Mouse (Mus musculus) brain, embryonic 18.5 days (tissue): ENCODE data around the gene Opcml.

Source experiments
- DNase-seq: peaks from one replicate; pipeline ENCODE4 v3.0.0-alpha.2; 2012; ENCODE audit warnings: low read depth, low spot score

The Opcml gene

GRCm38 (mm10) chr9:28432159-28432558 lies 641.6 kb downstream of the Opcml start:
- no peak for DNase-seq

- no peak for DNase-seq
Measured at GRCm38 (mm10) chr9:28438752-28439151, 648.2 kb downstream of the Opcml start.

- DNase-seq, result no peak
Measured at GRCm38 (mm10) chr9:28439433-28440191, 649.0 kb downstream of the Opcml start.

- peak; percentile 10 for DNase-seq
Measured at GRCm38 (mm10) chr9:28440192-28440795, 649.7 kb downstream of the Opcml start.

GRCm38 (mm10) chr9:28444485-28444884 lies 653.9 kb downstream of the Opcml start:
- DNase-seq, result no peak

GRCm38 (mm10) chr9:28444972-28445371 lies 654.4 kb downstream of the Opcml start:
- DNase-seq, result no peak

GRCm38 (mm10) chr9:28445863-28446262 lies 655.3 kb downstream of the Opcml start:
- DNase-seq, result no peak

- no peak for DNase-seq
Measured at GRCm38 (mm10) chr9:28446278-28447064, 655.9 kb downstream of the Opcml start.

GRCm38 (mm10) chr9:28452509-28452908 lies 661.9 kb downstream of the Opcml start:
- no peak for DNase-seq

GRCm38 (mm10) chr9:28453062-28453461 lies 662.5 kb downstream of the Opcml start:
- DNase-seq, result no peak

GRCm38 (mm10) chr9:28457982-28458770 lies 667.6 kb downstream of the Opcml start:
- peak; percentile 76 for DNase-seq

- DNase-seq, result no peak
Measured at GRCm38 (mm10) chr9:28463622-28464021, 673.0 kb downstream of the Opcml start.

GRCm38 (mm10) chr9:28469419-28469818 lies 678.8 kb downstream of the Opcml start:
- DNase-seq, result no peak

- no peak for DNase-seq
Measured at GRCm38 (mm10) chr9:28471501-28471900, 680.9 kb downstream of the Opcml start.

- no peak for DNase-seq
Measured at GRCm38 (mm10) chr9:28474586-28474985, 684.0 kb downstream of the Opcml start.

- DNase-seq, result no peak
Measured at GRCm38 (mm10) chr9:28481261-28481660, 690.7 kb downstream of the Opcml start.

GRCm38 (mm10) chr9:28488499-28488898 lies 697.9 kb downstream of the Opcml start:
- DNase-seq, result no peak

- DNase-seq, result no peak
Measured at GRCm38 (mm10) chr9:28489828-28490227, 699.3 kb downstream of the Opcml start.

- DNase-seq, result no peak
Measured at GRCm38 (mm10) chr9:28490410-28490809, 699.8 kb downstream of the Opcml start.

GRCm38 (mm10) chr9:28499841-28500794 lies 709.5 kb downstream of the Opcml start:
- DNase-seq, result peak; percentile 30
